Mouse (Mus musculus): ENCODE results near the gene Nkx2-5.

DNA sequence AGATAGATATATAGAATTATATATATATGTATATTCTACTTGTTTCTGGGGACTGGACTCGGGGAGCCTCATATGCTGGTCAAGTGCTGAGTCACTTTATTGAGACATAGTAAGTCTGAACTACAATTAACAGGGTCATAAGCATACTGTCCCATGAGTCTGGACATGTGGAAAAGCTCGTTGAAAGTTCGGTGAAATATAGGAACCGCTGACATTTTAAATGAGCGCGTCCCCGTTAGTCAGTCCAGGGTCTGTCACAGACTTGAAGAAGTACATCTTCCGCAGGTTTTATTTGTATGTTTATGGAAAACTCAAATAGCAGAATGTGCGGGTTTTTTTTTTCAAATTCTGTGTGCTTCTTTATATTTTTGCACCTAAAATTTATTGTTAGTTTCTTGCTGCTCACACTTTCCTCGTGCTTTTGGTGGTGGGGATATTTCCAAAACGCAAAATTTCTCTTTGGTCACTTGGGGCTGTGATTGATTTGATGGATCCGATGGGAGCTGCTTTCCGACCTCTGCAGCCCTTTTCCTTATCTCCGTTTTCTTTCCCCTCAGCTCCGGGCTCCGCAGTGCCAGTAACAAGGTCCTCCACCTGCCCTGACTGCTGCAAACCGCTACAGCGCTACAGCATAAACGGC, 4.4 kb upstream of the Nkx2-5 start:
- no peak for TF ChIP-seq POLR2A (IDR thresholded peaks at IDR 0.05; ENCODE audit: borderline replicate concordance, insufficient read depth, low read length)
- TF ChIP-seq CTCF (IDR thresholded peaks at IDR 0.05; ENCODE audit: borderline replicate concordance, insufficient read depth, low read depth, low read length), result no peak

All from cerebellum, adult 2 months (tissue).